Mouse (Mus musculus) ES-E14 (cell line): Measurements from ENCODE around the gene Tenm3.

ENCODE experiments used
- CHD2 ChIP-seq: IDR thresholded peaks from 2 replicates; pipeline ENCODE4 v1.6.1; 2014; ENCODE audit warnings: mild to moderate bottlenecking, low read depth, low read length, inconsistent platforms
- ZC3H11A ChIP-seq: IDR thresholded peaks from 2 replicates; pipeline ENCODE4 v1.6.1; 2012; ENCODE audit warnings: low read depth, mild to moderate bottlenecking, inconsistent platforms, low read length, borderline replicate concordance

GRCm38 (mm10) chr8:48638129-48638528 is 205.6 kb downstream of the Tenm3 start:
- TF ChIP-seq ZC3H11A: no peak
- no peak for TF ChIP-seq CHD2
